Mouse (Mus musculus) left cerebral cortex, adult 8-10 months (tissue): ENCODE measurements at regions not wholly inside any gene's neighbourhood (a gene's known extent, or its start where the extent isn't known, plus 50 kb on each side); places are given as distances from the start of the nearest gene placed in this dataset.
"Not testable (repeated sequence)": the region's sequence is repeated elsewhere in the genome, so short reads cannot be mapped to it uniquely, and the experiment has no call there.

Experiments
- DNase-seq, 2 experiments: peaks; one replicate each; pipeline ENCODE4 v3.0.0; 2022; ENCODE audit warnings: low spot score in 2 of 2

- DNase-seq, result no peak
Observed at GRCm38 (mm10) chr12:45287759-45288158, 213.2 kb upstream of the Stxbp6 start.

GRCm38 (mm10) chr12:45256309-45256708 lies 181.8 kb upstream of the Stxbp6 start:
- no peak for DNase-seq

- DNase-seq, result no peak
Observed at GRCm38 (mm10) chr12:45211131-45211530, 136.6 kb upstream of the Stxbp6 start.

- DNase-seq, result no peak
Observed at GRCm38 (mm10) chr12:45195304-45195920, 120.9 kb upstream of the Stxbp6 start.

- DNase-seq, result no peak
Observed at GRCm38 (mm10) chr12:45187149-45187548, 112.6 kb upstream of the Stxbp6 start.

- no peak for DNase-seq
Observed at GRCm38 (mm10) chr12:45184510-45184909, 110.0 kb upstream of the Stxbp6 start.

- no peak for DNase-seq
Observed at GRCm38 (mm10) chr12:45177454-45177853, 102.9 kb upstream of the Stxbp6 start.

- DNase-seq, result not testable (repeated sequence)
Observed at GRCm38 (mm10) chr12:45175259-45175658, 100.8 kb upstream of the Stxbp6 start.

GRCm38 (mm10) chr12:45171927-45172642 lies 97.6 kb upstream of the Stxbp6 start:
- DNase-seq, result peak; percentile 43 to 54

GRCm38 (mm10) chr12:45162011-45162410 lies 87.5 kb upstream of the Stxbp6 start:
- DNase-seq, result no peak

- not testable (repeated sequence) for DNase-seq
Observed at GRCm38 (mm10) chr12:45161581-45161980, 87.1 kb upstream of the Stxbp6 start.

GRCm38 (mm10) chr12:45158986-45159385 lies 84.5 kb upstream of the Stxbp6 start:
- no peak for DNase-seq

- DNase-seq, result no peak
Observed at GRCm38 (mm10) chr12:45137438-45138018, 63.0 kb upstream of the Stxbp6 start.

GRCm38 (mm10) chr12:45133415-45133814 lies 58.9 kb upstream of the Stxbp6 start:
- no peak for DNase-seq

GRCm38 (mm10) chr12:45131139-45131538 lies 56.6 kb upstream of the Stxbp6 start:
- DNase-seq, result no peak

GRCm38 (mm10) chr12:45125866-45126265 lies 51.4 kb upstream of the Stxbp6 start:
- DNase-seq, result no peak
